In genomic region chr6:56568470-56569372, GRCm38 (mm10) we compare ENCODE assay signal across 7 mouse cellular contexts. TPM values are rescaled to one million over a fixed set of nuclear protein-coding genes. Genes with fewer than 3 reads are reported as not detected.
DNase-seq lines count a peak whose midpoint lies in the region; ATAC-seq and TF ChIP-seq lines count a peak whose summit lies in the region.

Gene Pde1c, minus strand, starts transcription at chr6:56569103.

- intact Hi-C loops in heart, postnatal 10 days (cut with DNase I), result no loop called here

- H3K9me3 ChIP-seq in ES-E14 (ENCODE audit: control insufficient read depth, insufficient read depth, low read depth, low read length), result no peaks in the 10 kb centered on the region
- H3K9me3 ChIP-seq in embryonic facial prominence, embryonic 11.5 days (replicated peaks; ENCODE audit: control insufficient read depth, low read length), result no peaks in the 10 kb centered on the region

- in situ Hi-C loops in ES-E14 (cut with MboI; ENCODE audit: low sequenced_read_pairs in 2 of 2, unreplicated experiment in 2 of 2), result no loop called here

- peak within 1 kb of the TSS; percentile 62 for H3K9ac ChIP-seq in ES-E14 (ENCODE audit: insufficient read depth, low read depth, low read length, poor library complexity, severe bottlenecking)
- H3K9ac ChIP-seq in embryonic facial prominence, embryonic 11.5 days (replicated peaks; ENCODE audit: low read length), result peak within 1 kb of the TSS; percentile 63

- no peak within 1 kb of the TSS for H3K27ac ChIP-seq in ES-E14 (ENCODE audit: insufficient read depth, low read depth, low read length, poor library complexity, severe bottlenecking)
- H3K27ac ChIP-seq in embryonic facial prominence, embryonic 11.5 days (replicated peaks; ENCODE audit: low read depth, low read length), result no peak within 1 kb of the TSS

- no peaks in the 10 kb centered on the region for H3K4me1 ChIP-seq in ES-E14 (ENCODE audit: control insufficient read depth in 2 of 2, insufficient read depth in 2 of 2, low read length in 2 of 2, poor library complexity in 1 of 2)
- no peaks in the 10 kb centered on the region for H3K4me1 ChIP-seq in embryonic facial prominence, embryonic 11.5 days (ENCODE audit: control insufficient read depth, insufficient read depth, low read length)

- DNase-seq in ES-E14 (ENCODE audit: low read depth, low spot score), result peak; percentile 56
- peak; percentile 72 for DNase-seq in embryonic facial prominence, embryonic 11.5 days (ENCODE audit: low spot score)
- DNase-seq in heart, postnatal 10 days, result peak; percentile 42 to 54
- peak; percentile 14 to 58 for DNase-seq in kidney, postnatal 36 days
- DNase-seq in lung, postnatal 4 days, result peak; percentile 39 to 56
- DNase-seq in right cerebral cortex, postnatal 25 days, result peak; percentile 25

- H3K36me3 ChIP-seq in ES-E14 (ENCODE audit: control insufficient read depth, insufficient read depth, low read length, poor library complexity, severe bottlenecking), result no peaks in the 10 kb centered on the region
- H3K36me3 ChIP-seq in embryonic facial prominence, embryonic 11.5 days (replicated peaks; ENCODE audit: control insufficient read depth, insufficient read depth, low read depth, low read length), result no peaks in the 10 kb centered on the region

- H3K4me2 ChIP-seq in embryonic facial prominence, embryonic 11.5 days (ENCODE audit: low read depth, low read length), result peak within 1 kb of the TSS; percentile 61

- ATAC-seq in activated CD4-positive, CD25-positive, alpha-beta regulatory T cell, adult 4 months, result peak; percentile 75
- peak; percentile 91 for ATAC-seq in embryonic facial prominence, embryonic 11.5 days (replicated peaks; ENCODE audit: insufficient number of reproducible peaks, low FRiP score, low TSS enrichment, low read depth)

- H3K27me3 ChIP-seq in embryonic facial prominence, embryonic 11.5 days (ENCODE audit: control insufficient read depth, insufficient read depth, low read length), result no peaks in the 10 kb centered on the region

- under 1% methylated on average over 46 of the region's 48 CpGs for WGBS in embryonic facial prominence, embryonic 11.5 days

- H3K4me3 ChIP-seq in ES-E14 (ENCODE audit: insufficient read depth in 1 of 2, low read depth in 1 of 2, low read length in 2 of 2, poor library complexity in 1 of 2, severe bottlenecking in 1 of 2), result peak within 1 kb of the TSS; percentile 75 to 76
- peak within 1 kb of the TSS; percentile 48 for H3K4me3 ChIP-seq in embryonic facial prominence, embryonic 11.5 days (ENCODE audit: low read depth, low read length)

TF ChIP-seq in ES-E14, 5 proteins besides CTCF, POLR2A, EP300 and RAD21:
- TF ChIP-seq CHD2 (IDR thresholded peaks at IDR 0.05; ENCODE audit: low read depth, low read length) (no peak), MAFK (IDR thresholded peaks at IDR 0.05; ENCODE audit: insufficient read depth, low read depth, low read length) (no peak)

RNA-seq across cellular contexts. Expression of gene Pde1c, which starts in this region (rescaled TPM):
- 0.18 and 0.26 TPM in 2 replicates for total RNA-seq in ES-E14 (2012; rRNA removed)
- polyA plus RNA-seq in activated CD4-positive, CD25-positive, alpha-beta regulatory T cell, adult 4 months (2017; shearing (Covaris generic)), result under 1 TPM; 0.14 to 0.44 TPM
- polyA plus RNA-seq in embryonic facial prominence, embryonic 11.5 days (2014; fragmentation: Nextera tagmentation; extraction: Ambion mirVana), result 2.7 and 4.8 TPM in 2 replicates
- total RNA-seq in heart, postnatal 10 days (2021), result 10 to 100 TPM; 93.8 to 96.8 TPM

Comparison
In these comparisons a context has a peak if more than half of its experiments do, and no peak if none do; other contexts are left out.
1. RNA of gene Pde1c (total RNA-seq): 93.8 to 96.8 TPM in heart, postnatal 10 days; 0.18 to 0.26 TPM in ES-E14; every median in the first group is over 10 times any median in the second.
2. Peak in DNase-seq, H3K4me3 ChIP-seq and H3K9ac ChIP-seq in ES-E14; RNA of the gene not detected or under 1 TPM.
3. Peak in ATAC-seq in activated CD4-positive, CD25-positive, alpha-beta regulatory T cell, adult 4 months; RNA of the gene not detected or under 1 TPM.
4. Peak in every context shown above with its lines, with median percentiles within 50 percentile points of each other: DNase-seq.